Mouse (Mus musculus): Measurements from ENCODE around the gene Mob3b. TPM values are rescaled to one million over a fixed set of nuclear protein-coding genes. Genes with fewer than 3 reads are reported as not detected.

Mob3b gene
- polyA plus RNA-seq, 1 experiment from 2014 or later = 29.5 TPM

DNA sequence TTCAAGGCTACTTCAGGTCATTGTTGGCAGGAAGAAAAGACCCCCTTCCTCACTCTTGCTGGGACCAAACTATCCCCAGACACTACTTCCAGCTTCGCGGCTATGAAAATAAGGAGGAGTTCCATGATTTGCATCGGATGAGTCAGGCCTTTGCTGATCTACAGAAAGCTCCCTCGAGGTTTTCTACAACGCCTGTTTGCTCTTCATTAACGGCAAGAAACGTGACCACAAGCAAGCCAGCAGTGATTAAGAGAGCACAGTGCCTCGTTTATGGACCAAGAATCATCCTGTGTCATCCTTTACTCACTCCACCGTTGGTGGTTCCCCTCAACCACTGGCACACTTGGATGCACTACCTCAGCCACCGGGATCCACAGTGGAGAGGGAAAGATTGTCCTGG is 11.6 kb downstream of the Mob3b start:
- Histone ChIP-seq H3K9ac (no peak overlapping the region), H3K4me1 (no peaks in the 10 kb centered on the region; the same call in 1 of the 2 replicates), H3K36me3 (no peaks in the 10 kb centered on the region), H3K9me3 (no peaks in the 10 kb centered on the region), H3K4me2 (no peak overlapping the region), H3K27me3 (replicated peaks) (no peaks in the 10 kb centered on the region), H3K4me3 (replicated peaks) (no peak overlapping the region), H3K27ac (no peak overlapping the region)
- 74% methylated on average over 10 of the region's 10 CpGs for WGBS
- ATAC-seq (ENCODE audit: insufficient read depth, low FRiP score, low read depth) = no peak

DNA sequence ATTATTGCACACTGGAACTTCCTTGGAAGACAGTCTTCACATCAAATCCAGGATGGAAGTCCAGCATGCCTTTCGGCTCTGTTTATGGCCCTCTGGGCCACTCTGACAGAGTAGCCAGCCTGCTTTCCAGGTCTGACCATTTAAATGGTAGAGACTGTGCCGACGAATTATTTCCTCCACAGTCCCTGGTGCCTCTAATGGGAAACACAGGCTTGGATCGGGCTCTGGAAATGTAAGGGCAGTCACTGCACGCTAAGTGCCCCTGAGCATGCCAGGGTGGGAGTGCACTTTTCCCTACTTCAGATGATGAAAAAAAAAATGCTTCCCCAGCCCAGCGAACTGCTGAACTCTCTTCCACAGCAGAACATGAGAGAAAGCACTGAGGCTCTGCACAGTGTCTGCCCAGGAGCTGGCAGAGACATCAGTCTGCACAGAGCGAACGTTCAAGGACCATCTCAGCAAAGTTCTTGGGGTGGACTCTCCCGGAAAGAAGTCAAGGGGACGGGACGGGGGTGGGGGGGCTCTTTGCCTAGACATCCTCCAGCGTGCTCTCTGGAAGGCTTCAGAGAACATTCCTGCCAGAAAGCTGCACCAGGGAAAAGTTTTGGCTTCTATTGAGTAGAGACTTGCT is 13.7 kb downstream of the Mob3b start:
- H3K9me3 ChIP-seq = no peaks in the 10 kb centered on the region
- no peak overlapping the region for H3K4me3 ChIP-seq (replicated peaks)
- 54% methylated on average over 12 of the region's 12 CpGs for WGBS
- H3K27ac ChIP-seq = 0 out of 2 replicates have a peak overlapping the region, but pooled peaks have one; percentile 26
- no peaks in the 10 kb centered on the region for H3K27me3 ChIP-seq (replicated peaks)
- no peaks in the 10 kb centered on the region for H3K36me3 ChIP-seq
- 0 out of 2 replicates have a peak overlapping the region, but pooled peaks have one; percentile 10 for H3K4me2 ChIP-seq
- peaks cover 6% of the 10 kb centered on the region; the same call in 1 of the 2 replicates for H3K4me1 ChIP-seq
- H3K9ac ChIP-seq = no peak overlapping the region
- ATAC-seq (ENCODE audit: insufficient read depth, low FRiP score, low read depth) = peak; percentile 56; the same call in 1 of the 2 replicates

DNA sequence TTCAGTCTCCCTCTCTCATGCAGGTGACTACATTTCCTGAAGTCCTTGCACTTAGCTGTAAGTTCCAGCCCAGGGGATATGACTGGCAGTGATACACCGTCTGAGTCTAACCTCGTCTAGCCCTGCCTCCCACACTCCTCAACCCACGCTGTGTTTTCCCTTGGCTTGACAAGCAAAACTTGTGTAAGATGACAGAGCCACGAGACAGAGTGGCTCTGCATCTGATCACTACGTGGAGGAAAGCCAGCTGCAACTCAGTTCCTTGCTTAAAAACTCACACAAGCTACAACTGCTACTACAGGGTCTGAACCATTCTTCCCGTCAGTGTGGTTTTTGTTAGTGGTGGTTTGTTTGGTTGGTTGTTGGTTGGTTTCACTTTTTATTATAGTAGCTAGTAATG is 17.0 kb downstream of the Mob3b start:
- Histone ChIP-seq H3K9ac (no peak overlapping the region), H3K9me3 (no peaks in the 10 kb centered on the region), H3K27me3 (replicated peaks) (no peaks in the 10 kb centered on the region), H3K27ac (no peak overlapping the region), H3K4me3 (replicated peaks) (no peak overlapping the region), H3K36me3 (no peaks in the 10 kb centered on the region), H3K4me1 (peaks cover 16% of the 10 kb centered on the region), H3K4me2 (no peak overlapping the region)
- WGBS = 52% methylated on average over 6 of the region's 6 CpGs
- no peak for ATAC-seq (ENCODE audit: insufficient read depth, low FRiP score, low read depth)

DNA sequence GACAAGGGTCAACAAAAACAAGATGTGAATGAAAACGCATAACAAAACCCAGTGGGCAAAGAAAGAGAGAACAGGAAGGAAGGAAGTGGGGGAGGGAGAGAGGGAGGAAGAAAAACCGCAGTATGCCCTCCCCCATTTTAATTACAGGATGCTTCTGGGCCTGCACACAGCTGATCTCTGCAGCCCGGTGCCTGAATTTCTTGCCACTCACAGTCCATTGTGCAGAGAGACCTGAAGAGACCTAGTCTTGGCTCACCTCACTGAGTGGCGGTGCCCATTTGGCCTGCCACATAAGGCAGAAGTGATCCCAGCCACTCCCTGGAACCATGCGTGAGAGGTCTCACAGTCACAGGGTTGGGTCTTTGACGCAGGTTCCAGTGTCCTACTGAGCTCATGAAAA is 19.2 kb downstream of the Mob3b start:
- Histone ChIP-seq H3K27me3 (replicated peaks) (no peaks in the 10 kb centered on the region), H3K9me3 (no peaks in the 10 kb centered on the region), H3K9ac (no peak overlapping the region), H3K4me1 (peaks cover 19% of the 10 kb centered on the region; the same call in 1 of the 2 replicates), H3K4me2 (no peak overlapping the region), H3K36me3 (no peaks in the 10 kb centered on the region), H3K4me3 (replicated peaks) (no peak overlapping the region), H3K27ac (no peak overlapping the region)
- no peak for ATAC-seq (ENCODE audit: insufficient read depth, low FRiP score, low read depth)
- WGBS = 62% methylated on average over 6 of the region's 6 CpGs

DNA sequence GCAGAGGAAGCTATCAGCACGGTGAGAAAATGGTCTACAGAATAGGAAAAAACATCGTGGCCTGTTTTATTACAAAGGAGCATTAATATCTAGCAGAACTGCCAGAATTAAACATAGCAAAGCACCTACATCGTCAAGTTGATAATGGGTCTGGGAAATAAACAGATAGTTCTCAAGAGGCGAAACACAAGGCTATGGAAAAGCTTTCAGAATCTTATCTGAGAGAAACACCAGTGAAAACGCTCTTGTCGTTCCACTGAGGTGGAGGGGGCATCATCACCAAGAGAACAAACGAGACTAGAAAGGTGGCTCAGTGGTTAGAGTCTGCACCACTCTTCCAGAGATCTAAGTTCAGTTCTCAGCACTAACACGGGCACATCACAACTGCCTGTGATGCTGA is 20.3 kb downstream of the Mob3b start:
- Histone ChIP-seq H3K27ac (no peak overlapping the region), H3K36me3 (no peaks in the 10 kb centered on the region), H3K4me1 (peaks cover 19% of the 10 kb centered on the region; the same call in 1 of the 2 replicates), H3K9ac (no peak overlapping the region), H3K27me3 (replicated peaks) (no peaks in the 10 kb centered on the region), H3K4me3 (replicated peaks) (no peak overlapping the region), H3K9me3 (no peaks in the 10 kb centered on the region), H3K4me2 (no peak overlapping the region)
- ATAC-seq (ENCODE audit: insufficient read depth, low FRiP score, low read depth) = no peak
- WGBS = 53% methylated on average over 8 of the region's 8 CpGs

DNA sequence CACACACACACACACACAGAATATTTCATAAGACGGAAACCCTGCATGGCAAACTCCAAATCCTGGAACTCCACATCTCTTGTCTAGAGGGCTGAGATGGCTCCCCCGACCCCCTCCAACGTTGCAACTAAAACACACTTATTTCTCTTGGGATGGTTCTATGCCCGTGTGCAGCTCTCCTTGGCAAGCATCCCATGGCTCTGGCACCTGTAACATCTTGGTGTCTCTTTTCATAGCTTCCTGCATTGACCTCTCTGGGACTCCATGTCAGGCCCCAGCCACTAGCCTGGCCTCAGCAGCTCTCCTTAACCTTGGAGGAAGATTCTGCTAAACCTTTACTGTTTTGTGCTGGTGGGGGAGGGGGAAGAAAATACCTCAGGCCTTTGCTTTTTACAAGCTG is 21.5 kb downstream of the Mob3b start:
- no peak for ATAC-seq (ENCODE audit: insufficient read depth, low FRiP score, low read depth)
- Histone ChIP-seq H3K36me3 (no peaks in the 10 kb centered on the region), H3K27me3 (replicated peaks) (no peaks in the 10 kb centered on the region), H3K9ac (no peak overlapping the region), H3K4me1 (peaks cover 19% of the 10 kb centered on the region; the same call in 1 of the 2 replicates), H3K4me2 (no peak overlapping the region), H3K27ac (no peak overlapping the region), H3K9me3 (no peaks in the 10 kb centered on the region), H3K4me3 (replicated peaks) (no peak overlapping the region)
- 61% methylated on average over 4 of the region's 4 CpGs for WGBS

DNA sequence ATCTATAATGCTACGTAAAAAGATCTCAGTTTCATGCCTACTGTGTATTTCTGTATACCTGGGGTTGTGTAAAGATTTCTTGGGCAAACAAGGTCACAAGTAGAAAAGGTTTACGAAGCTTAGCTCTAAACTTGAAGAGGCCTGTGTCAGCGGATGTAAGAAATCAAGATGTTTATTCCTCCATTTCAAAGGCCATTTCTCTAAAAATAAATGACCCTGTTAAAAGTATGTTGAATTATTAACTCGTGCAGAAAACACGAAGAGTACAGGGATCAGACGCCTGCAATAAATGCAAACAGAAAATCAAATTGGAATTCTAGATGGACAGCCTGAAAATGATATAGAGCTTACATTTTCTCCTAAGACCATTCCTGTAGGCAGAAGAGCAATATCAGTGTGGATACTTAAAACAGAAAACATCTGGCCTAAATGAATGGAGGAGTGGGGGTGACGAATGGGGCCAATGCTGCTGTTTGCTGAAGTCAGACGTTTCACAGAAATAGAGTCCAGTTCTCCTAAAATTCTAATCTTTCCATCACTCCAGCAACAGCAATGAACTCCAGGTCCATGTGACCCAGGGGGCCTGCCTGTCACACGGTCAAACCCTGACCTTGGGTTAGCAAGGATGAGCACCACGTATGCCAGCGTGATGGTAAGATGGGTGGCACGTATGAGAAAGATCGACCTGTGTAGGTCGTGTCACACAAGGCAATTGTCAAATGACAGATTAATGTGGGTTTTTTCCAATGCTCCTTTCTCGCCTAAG is 22.3 kb downstream of the Mob3b start:
- ATAC-seq (ENCODE audit: insufficient read depth, low FRiP score, low read depth) = no peak
- Histone ChIP-seq H3K4me3 (replicated peaks) (no peak overlapping the region), H3K4me2 (no peak overlapping the region), H3K9me3 (no peaks in the 10 kb centered on the region), H3K27ac (peak overlapping the region; percentile 38; the same call in 1 of the 2 replicates), H3K27me3 (replicated peaks) (no peaks in the 10 kb centered on the region), H3K9ac (no peak overlapping the region), H3K36me3 (no peaks in the 10 kb centered on the region), H3K4me1 (peaks cover 17% of the 10 kb centered on the region; the same call in 1 of the 2 replicates)
- 47% methylated on average over 15 of the region's 15 CpGs for WGBS

DNA sequence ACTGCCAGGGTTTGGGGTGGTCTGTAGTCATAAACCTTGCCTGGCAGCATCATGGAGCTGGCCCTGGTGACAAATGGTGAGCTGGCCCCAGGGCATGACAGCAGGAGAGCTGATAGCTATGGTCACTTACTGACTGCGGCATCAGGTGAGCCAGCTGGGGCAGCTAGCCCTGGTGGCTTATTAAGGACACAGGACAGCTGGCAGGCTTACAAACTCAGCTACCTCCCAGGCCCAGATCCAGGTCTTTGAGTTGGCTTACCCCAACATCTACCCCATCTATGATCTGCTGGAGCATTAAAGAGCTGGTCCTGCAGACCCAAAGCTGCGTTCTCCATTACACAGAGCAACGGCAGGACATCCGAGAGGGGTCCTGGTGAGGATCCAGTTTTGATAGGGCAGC is 23.9 kb downstream of the Mob3b start:
- no peaks in the 10 kb centered on the region for H3K36me3 ChIP-seq
- H3K9ac ChIP-seq = no peak overlapping the region
- 76% methylated on average over 4 of the region's 4 CpGs for WGBS

DNA sequence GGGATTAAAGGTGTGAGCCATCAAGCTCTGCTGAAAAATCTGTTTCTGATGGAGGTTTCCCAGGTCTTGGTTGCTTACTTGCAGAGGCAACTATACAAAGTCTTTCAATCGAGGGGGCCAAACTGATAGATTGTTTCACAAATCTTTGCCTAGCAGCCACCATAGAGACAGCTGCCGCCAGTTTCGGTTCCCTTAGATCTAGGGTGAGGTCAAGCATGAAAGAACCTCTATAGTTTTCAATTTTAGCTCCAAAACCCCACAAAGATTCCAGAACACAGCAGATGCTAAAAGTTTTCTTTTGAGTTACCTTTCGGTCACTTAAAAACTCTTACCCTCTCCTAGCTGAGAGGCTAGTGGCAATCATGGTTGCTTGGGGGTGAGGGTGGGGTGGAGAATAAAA is 25.7 kb downstream of the Mob3b start:
- Histone ChIP-seq H3K4me1 (peaks cover 33% of the 10 kb centered on the region), H3K27me3 (replicated peaks) (no peaks in the 10 kb centered on the region), H3K4me2 (no peak overlapping the region), H3K9ac (no peak overlapping the region), H3K27ac (no peak overlapping the region), H3K36me3 (no peaks in the 10 kb centered on the region), H3K9me3 (no peaks in the 10 kb centered on the region), H3K4me3 (replicated peaks) (no peak overlapping the region)
- no peak for ATAC-seq (ENCODE audit: insufficient read depth, low FRiP score, low read depth)
- 83% methylated on average over 4 of the region's 4 CpGs for WGBS

More for the DNA sequence above, 23.9 kb downstream of the Mob3b start:
- no peak for ATAC-seq (ENCODE audit: insufficient read depth, low FRiP score, low read depth)
- peaks cover 20% of the 10 kb centered on the region for H3K4me1 ChIP-seq
- no peak overlapping the region for H3K4me3 ChIP-seq (replicated peaks)
- H3K27me3 ChIP-seq (replicated peaks) = no peaks in the 10 kb centered on the region
- no peak overlapping the region for H3K27ac ChIP-seq
- no peaks in the 10 kb centered on the region for H3K9me3 ChIP-seq
- H3K4me2 ChIP-seq = no peak overlapping the region

DNA sequence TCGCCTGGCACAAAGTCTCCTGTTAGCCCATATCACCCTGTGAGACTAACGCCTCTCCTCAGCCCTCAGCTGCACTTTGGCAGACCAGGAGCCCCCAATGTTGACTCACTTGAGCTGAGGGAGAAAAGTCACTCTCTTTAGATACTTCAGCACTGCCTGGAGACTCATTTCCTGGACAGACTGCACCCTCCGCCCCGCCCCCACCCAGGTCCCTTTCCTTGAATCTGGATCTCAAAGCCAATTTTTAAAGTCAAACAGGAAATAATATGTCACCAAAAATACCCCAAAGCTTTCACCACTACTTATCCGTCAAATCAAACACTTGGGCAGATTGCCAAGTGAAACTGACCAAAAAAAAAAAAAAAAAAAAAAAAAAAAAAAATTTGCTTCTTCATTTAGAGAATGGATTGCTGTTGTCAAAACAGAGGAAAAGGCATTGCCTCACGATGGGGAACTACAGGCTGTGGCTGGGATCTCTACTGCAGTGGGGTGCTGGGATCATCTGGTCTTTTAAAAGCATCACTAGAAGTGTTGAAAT is 26.8 kb downstream of the Mob3b start:
- H3K27ac ChIP-seq = peak overlapping the region; percentile 19; the same call in 1 of the 2 replicates
- 0 out of 2 replicates have a peak overlapping the region, but pooled peaks have one; percentile 2 for H3K4me2 ChIP-seq
- no peaks in the 10 kb centered on the region for H3K36me3 ChIP-seq
- H3K9ac ChIP-seq = no peak overlapping the region
- H3K9me3 ChIP-seq = no peaks in the 10 kb centered on the region
- no peak overlapping the region for H3K4me3 ChIP-seq (replicated peaks)
- H3K4me1 ChIP-seq = peaks cover 25% of the 10 kb centered on the region
- no peaks in the 10 kb centered on the region for H3K27me3 ChIP-seq (replicated peaks)
- 28% methylated on average over 6 of the region's 6 CpGs for whole genome bisulfite sequencing
- ATAC-seq (ENCODE audit: insufficient read depth, low FRiP score, low read depth) = peak; percentile 48; the same call in 1 of the 2 replicates

DNA sequence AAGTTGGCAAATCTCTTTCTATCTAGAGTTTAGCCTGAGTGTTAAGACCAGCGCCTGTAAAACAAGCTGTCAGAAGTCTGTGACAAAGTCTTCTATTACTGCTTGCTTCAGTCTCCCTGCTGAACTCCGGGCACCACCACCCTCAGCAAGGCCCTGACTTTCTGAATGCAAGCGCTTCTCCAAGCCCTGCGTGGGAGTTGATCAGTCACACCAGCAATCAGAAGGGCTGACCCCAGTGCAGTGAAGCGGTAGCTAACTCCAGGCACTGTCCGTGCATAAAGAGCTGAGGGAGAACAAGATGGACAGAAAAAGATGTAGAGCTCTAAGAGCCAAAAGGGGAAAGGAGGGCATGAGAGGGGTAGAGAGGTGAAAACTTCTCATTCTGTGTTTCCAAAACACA is 29.5 kb downstream of the Mob3b start:
- H3K27ac ChIP-seq = no peak overlapping the region

DNA sequence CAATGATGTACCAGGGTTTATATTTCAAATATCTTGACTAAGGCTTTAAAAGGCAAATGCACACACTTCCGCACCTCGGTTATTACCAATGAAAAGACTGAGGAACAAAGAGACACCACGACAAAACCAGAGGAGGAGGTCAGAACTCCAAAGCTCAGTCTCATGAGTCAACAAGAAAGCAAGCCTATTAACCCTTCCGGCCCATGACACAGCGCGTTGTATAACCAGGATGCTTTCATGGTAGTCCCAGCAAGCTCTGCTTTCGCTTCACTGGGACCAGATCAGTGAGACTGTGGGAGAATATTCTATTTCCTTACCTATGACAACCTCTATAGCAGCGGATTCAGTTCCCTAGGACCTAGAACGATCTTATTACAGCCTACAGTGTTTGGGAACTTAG is 30.5 kb downstream of the Mob3b start:
- Histone ChIP-seq H3K36me3 (no peaks in the 10 kb centered on the region), H3K4me2 (no peak overlapping the region), H3K27me3 (replicated peaks) (no peaks in the 10 kb centered on the region), H3K9me3 (no peaks in the 10 kb centered on the region), H3K4me3 (replicated peaks) (no peak overlapping the region), H3K27ac (no peak overlapping the region), H3K4me1 (peaks cover 39% of the 10 kb centered on the region), H3K9ac (no peak overlapping the region)
- ATAC-seq (ENCODE audit: insufficient read depth, low FRiP score, low read depth) = no peak
- 70% methylated on average over 9 of the region's 9 CpGs for WGBS

More for the DNA sequence above, 29.5 kb downstream of the Mob3b start:
- no peaks in the 10 kb centered on the region for H3K27me3 ChIP-seq (replicated peaks)
- H3K4me3 ChIP-seq (replicated peaks) = no peak overlapping the region
- H3K9ac ChIP-seq = no peak overlapping the region
- no peak overlapping the region for H3K4me2 ChIP-seq
- no peak for ATAC-seq (ENCODE audit: insufficient read depth, low FRiP score, low read depth)
- H3K4me1 ChIP-seq = peaks cover 32% of the 10 kb centered on the region
- WGBS = 37% methylated on average over 6 of the region's 6 CpGs
- no peaks in the 10 kb centered on the region for H3K9me3 ChIP-seq
- H3K36me3 ChIP-seq = no peaks in the 10 kb centered on the region
